Mouse (Mus musculus): ENCODE results near the gene Nfatc2. TPM values are rescaled to one million over a fixed set of nuclear protein-coding genes. Genes with fewer than 3 reads are reported as not detected.

The Nfatc2 gene
- 0.09 and 0.17 TPM in 2 replicates for polyA plus RNA-seq (2012; rRNA removed)

DNA sequence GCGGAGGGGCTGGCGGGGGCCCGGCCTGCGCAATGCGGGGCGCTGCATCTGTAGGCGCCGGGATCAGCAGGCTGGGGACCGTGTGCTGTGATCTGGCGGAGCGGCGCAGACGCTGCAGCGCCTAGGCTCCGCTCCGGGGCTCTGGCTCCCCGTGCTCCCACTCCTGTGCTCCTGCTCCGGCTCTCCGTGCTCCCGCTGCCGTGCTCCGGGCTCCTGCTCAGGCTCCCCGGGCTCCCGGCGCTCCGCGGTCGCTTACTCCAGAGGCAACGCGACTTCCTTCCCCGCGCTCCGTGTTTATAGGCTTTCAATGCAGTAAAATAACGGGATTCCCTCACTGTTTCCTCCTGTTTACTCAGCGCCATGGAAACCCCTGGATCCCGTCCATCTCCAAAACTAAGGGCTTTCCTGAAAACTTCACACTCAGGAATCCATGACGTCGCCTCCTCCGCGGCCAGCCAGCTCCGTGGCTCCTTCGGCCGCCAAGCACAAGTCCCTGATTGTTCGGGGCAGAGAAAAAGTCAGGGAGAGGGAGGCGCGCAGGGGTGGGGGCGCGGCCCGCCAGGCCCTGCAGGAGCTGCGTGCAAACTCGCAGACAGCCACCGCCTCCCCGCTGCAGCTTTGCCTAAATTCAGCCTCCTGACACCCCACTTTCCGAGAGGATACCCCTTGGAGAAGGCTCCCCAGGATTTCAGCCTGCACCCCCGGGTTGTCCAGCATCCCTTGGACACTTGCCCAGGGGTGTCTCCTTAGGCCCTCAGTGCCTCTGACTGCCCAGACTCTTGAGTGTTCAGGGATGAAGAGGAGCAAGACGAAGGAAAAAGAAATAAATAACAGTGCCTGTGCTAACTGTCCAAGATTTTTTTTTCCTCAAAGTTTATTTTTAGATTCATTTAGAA lies at the start of gene Nfatc2:
Nfatc2 (minus strand) TSS at position 167 of the 896 bp plus-strand sequence.

Other genes with a start within 250 kb of the Nfatc2 start
- 2.5 and 2.6 TPM in 2 replicates for gene Atp9a, start 140.8 kb upstream of the Nfatc2 start, polyA plus RNA-seq (2012; rRNA removed)
- 1.9 and 2.0 TPM in 2 replicates for gene Sall4, start 166.3 kb upstream of the Nfatc2 start, polyA plus RNA-seq (2012; rRNA removed)